Mouse (Mus musculus): ENCODE data around the gene Olfr1046. TPM values are rescaled to one million over a fixed set of nuclear protein-coding genes. Genes with fewer than 3 reads are reported as not detected.
"Not testable (repeated sequence)": the region's sequence is repeated elsewhere in the genome, so short reads cannot be mapped to it uniquely, and the experiment has no call there.

Gene Olfr1046
- polyA plus RNA-seq, 1 experiment from 2014 or later = not detected

GRCm38 (mm10) chr2:86175422-86175821 lies 43.7 kb downstream of the Olfr1046 start:
- H3K4me3 ChIP-seq (ENCODE audit: low read depth, low read length); H3K9ac ChIP-seq (replicated peaks; ENCODE audit: low read depth, low read length); H3K36me3 ChIP-seq (ENCODE audit: control insufficient read depth, insufficient read depth, low read length); H3K9me3 ChIP-seq (ENCODE audit: control insufficient read depth, low read depth, low read length); H3K4me2 ChIP-seq (replicated peaks; ENCODE audit: low read depth, low read length); H3K27me3 ChIP-seq (ENCODE audit: control insufficient read depth, insufficient read depth, low read length); H3K27ac ChIP-seq (ENCODE audit: low read length); H3K4me1 ChIP-seq (ENCODE audit: control insufficient read depth, insufficient read depth, low read length); ATAC-seq (ENCODE audit: insufficient number of reproducible peaks, insufficient read depth, low FRiP score, low read depth): not testable (repeated sequence)
- 81% methylated on average over 7 of the region's 7 CpGs for WGBS

DNA sequence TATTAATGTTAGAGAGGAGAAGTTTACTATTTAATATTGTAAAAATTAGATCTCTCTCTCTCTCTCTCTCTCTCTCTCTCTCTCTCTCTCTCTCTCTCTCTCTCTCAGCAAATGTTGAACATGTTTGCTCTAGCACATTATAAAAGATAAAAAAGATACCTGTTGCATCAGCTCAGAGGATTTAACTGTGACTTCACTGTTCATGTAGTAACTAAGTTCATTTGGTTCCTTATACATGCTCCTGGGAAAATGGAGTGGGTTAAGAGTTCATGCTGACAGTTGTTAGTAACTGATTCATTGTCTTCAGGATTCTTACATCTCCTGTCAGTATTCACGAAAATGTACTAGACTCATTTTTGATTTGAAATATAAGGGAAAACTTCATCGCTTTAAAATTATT lies 51.7 kb downstream of the Olfr1046 start, which contains the start of gene Olfr1043:
Gene Olfr1043 (minus strand): TSS at position 101 of the 400 bp plus-strand sequence.
- no peak within 1 kb of the TSS for H3K4me3 ChIP-seq (ENCODE audit: low read depth, low read length)
- H3K27me3 ChIP-seq (ENCODE audit: control insufficient read depth, insufficient read depth, low read length) = no peaks in the 10 kb centered on the region
- no peak within 1 kb of the TSS for H3K27ac ChIP-seq (ENCODE audit: low read length)
- ATAC-seq (ENCODE audit: insufficient number of reproducible peaks, insufficient read depth, low FRiP score, low read depth) = no peak
- no peaks in the 10 kb centered on the region for H3K36me3 ChIP-seq (ENCODE audit: control insufficient read depth, insufficient read depth, low read length)
- H3K4me2 ChIP-seq (replicated peaks; ENCODE audit: low read depth, low read length) = no peak within 1 kb of the TSS
- H3K9me3 ChIP-seq (ENCODE audit: control insufficient read depth, low read depth, low read length) = no peaks in the 10 kb centered on the region
- WGBS = 92% methylated on average over 2 of the region's 2 CpGs
- H3K9ac ChIP-seq (replicated peaks; ENCODE audit: low read depth, low read length) = no peak within 1 kb of the TSS
- no peaks in the 10 kb centered on the region for H3K4me1 ChIP-seq (ENCODE audit: control insufficient read depth, insufficient read depth, low read length)

Other genes starting within 250 kb of the Olfr1046 start
- not detected in 2 replicates for gene Olfr1029, start 245.4 kb downstream of the Olfr1046 start, polyA plus RNA-seq (2014; fragmentation: Nextera tagmentation; extraction: Ambion mirVana)
- not detected in 2 replicates for gene Olfr1030, start 240.0 kb downstream of the Olfr1046 start, polyA plus RNA-seq (2014; fragmentation: Nextera tagmentation; extraction: Ambion mirVana)
- gene Olfr1031, start 229.0 kb downstream of the Olfr1046 start, polyA plus RNA-seq (2014; fragmentation: Nextera tagmentation; extraction: Ambion mirVana) = not detected in 2 replicates
- not detected in 2 replicates for gene Olfr1032, start 213.8 kb downstream of the Olfr1046 start, polyA plus RNA-seq (2014; fragmentation: Nextera tagmentation; extraction: Ambion mirVana)
- gene Olfr1033, start 198.7 kb downstream of the Olfr1046 start, polyA plus RNA-seq (2014; fragmentation: Nextera tagmentation; extraction: Ambion mirVana) = 2.6 and 5.0 TPM in 2 replicates
- 0.07 TPM in 2 replicates for gene Olfr1034, start 173.5 kb downstream of the Olfr1046 start, polyA plus RNA-seq (2014; fragmentation: Nextera tagmentation; extraction: Ambion mirVana)
- not detected in 2 replicates for gene Olfr1036, start 145.3 kb downstream of the Olfr1046 start, polyA plus RNA-seq (2014; fragmentation: Nextera tagmentation; extraction: Ambion mirVana)
- gene Olfr1037, start 131.9 kb downstream of the Olfr1046 start, polyA plus RNA-seq (2014; fragmentation: Nextera tagmentation; extraction: Ambion mirVana) = not detected in 2 replicates
- gene Olfr1039, start 83.4 kb downstream of the Olfr1046 start, polyA plus RNA-seq (2014; fragmentation: Nextera tagmentation; extraction: Ambion mirVana) = not detected in 2 replicates
- not detected in 2 replicates for gene Olfr1040, start 72.6 kb downstream of the Olfr1046 start, polyA plus RNA-seq (2014; fragmentation: Nextera tagmentation; extraction: Ambion mirVana)
- gene Olfr1042, start 57.5 kb downstream of the Olfr1046 start, polyA plus RNA-seq (2014; fragmentation: Nextera tagmentation; extraction: Ambion mirVana) = not detected in 2 replicates
- not detected in 2 replicates for gene Olfr1043, start 51.8 kb downstream of the Olfr1046 start, polyA plus RNA-seq (2014; fragmentation: Nextera tagmentation; extraction: Ambion mirVana)
- not detected in 2 replicates for gene Olfr1044, start 41.5 kb downstream of the Olfr1046 start, polyA plus RNA-seq (2014; fragmentation: Nextera tagmentation; extraction: Ambion mirVana)
- gene Olfr52, start 33.6 kb downstream of the Olfr1046 start, polyA plus RNA-seq (2014; fragmentation: Nextera tagmentation; extraction: Ambion mirVana) = not detected in 2 replicates
- gene Olfr1045, start 16.3 kb downstream of the Olfr1046 start, polyA plus RNA-seq (2014; fragmentation: Nextera tagmentation; extraction: Ambion mirVana) = not detected in 2 replicates
- gene Olfr1047, start 12.1 kb upstream of the Olfr1046 start, polyA plus RNA-seq (2014; fragmentation: Nextera tagmentation; extraction: Ambion mirVana) = not detected in 2 replicates
- not detected in 2 replicates for gene Olfr1048, start 21.0 kb upstream of the Olfr1046 start, polyA plus RNA-seq (2014; fragmentation: Nextera tagmentation; extraction: Ambion mirVana)
- not detected in 2 replicates for gene Olfr1049, start 39.0 kb upstream of the Olfr1046 start, polyA plus RNA-seq (2014; fragmentation: Nextera tagmentation; extraction: Ambion mirVana)
- not detected in 2 replicates for gene Olfr1051, start 59.8 kb upstream of the Olfr1046 start, polyA plus RNA-seq (2014; fragmentation: Nextera tagmentation; extraction: Ambion mirVana)
- gene Olfr1052, start 73.1 kb upstream of the Olfr1046 start, polyA plus RNA-seq (2014; fragmentation: Nextera tagmentation; extraction: Ambion mirVana) = not detected in 2 replicates
- gene Olfr1053, start 96.0 kb upstream of the Olfr1046 start, polyA plus RNA-seq (2014; fragmentation: Nextera tagmentation; extraction: Ambion mirVana) = not detected in 2 replicates
- gene Olfr1054, start 116.1 kb upstream of the Olfr1046 start, polyA plus RNA-seq (2014; fragmentation: Nextera tagmentation; extraction: Ambion mirVana) = not detected in 2 replicates
- gene Olfr1055, start 131.0 kb upstream of the Olfr1046 start, polyA plus RNA-seq (2014; fragmentation: Nextera tagmentation; extraction: Ambion mirVana) = not detected in 2 replicates
- gene Olfr1056, start 143.2 kb upstream of the Olfr1046 start, polyA plus RNA-seq (2014; fragmentation: Nextera tagmentation; extraction: Ambion mirVana) = not detected in 2 replicates
- not detected in 2 replicates for gene Olfr1057, start 159.1 kb upstream of the Olfr1046 start, polyA plus RNA-seq (2014; fragmentation: Nextera tagmentation; extraction: Ambion mirVana)
- gene Olfr1058, start 169.2 kb upstream of the Olfr1046 start, polyA plus RNA-seq (2014; fragmentation: Nextera tagmentation; extraction: Ambion mirVana) = not detected in 2 replicates
- gene Olfr1061, start 194.7 kb upstream of the Olfr1046 start, polyA plus RNA-seq (2014; fragmentation: Nextera tagmentation; extraction: Ambion mirVana) = not detected in 2 replicates
- not detected in 2 replicates for gene Olfr1062, start 207.4 kb upstream of the Olfr1046 start, polyA plus RNA-seq (2014; fragmentation: Nextera tagmentation; extraction: Ambion mirVana)
- not detected in 2 replicates for gene Olfr1065, start 231.3 kb upstream of the Olfr1046 start, polyA plus RNA-seq (2014; fragmentation: Nextera tagmentation; extraction: Ambion mirVana)
- not detected in 2 replicates for gene Olfr1066, start 237.0 kb upstream of the Olfr1046 start, polyA plus RNA-seq (2014; fragmentation: Nextera tagmentation; extraction: Ambion mirVana)

Measured in stomach, embryonic 14.5 days (tissue).